Comparison of ENCODE assay signal across 7 mouse cellular contexts in the genomic region with DNA sequence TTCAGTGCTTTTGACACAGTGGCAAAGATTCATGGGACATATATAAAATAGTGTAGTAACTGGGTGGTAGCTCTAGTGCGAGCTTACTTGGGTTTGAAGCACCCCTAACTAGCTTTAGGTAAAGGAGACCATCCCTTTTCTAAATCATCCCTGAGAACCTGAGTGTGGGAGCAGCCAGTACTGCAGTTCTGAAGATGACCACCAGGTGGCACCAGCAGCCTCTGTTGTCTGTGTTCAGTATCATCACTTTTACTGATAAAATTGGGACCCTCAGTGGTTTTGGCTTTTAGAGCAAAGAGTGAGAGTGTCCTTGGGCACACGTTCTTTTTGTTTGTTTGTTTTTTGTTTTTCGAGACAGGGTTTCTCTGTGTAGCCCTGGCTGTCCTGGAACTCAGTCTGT. TPM values are rescaled to one million over a fixed set of nuclear protein-coding genes. Genes with fewer than 3 reads are reported as not detected.
A peak's percentile ranks its signal among the peaks of the same experiment; 100 is the strongest.
DNase-seq lines count a peak whose midpoint lies in the region; ATAC-seq and TF ChIP-seq lines count a peak whose summit lies in the region.

No protein-coding gene starts in this region.

- peak; percentile 86 for DNase-seq in adrenal gland, postnatal 14 days
- DNase-seq in embryonic facial prominence, embryonic 14.5 days (ENCODE audit: low spot score): peak; percentile 68
- peak; percentile 65 for DNase-seq in left cerebral cortex, adult 11 months (ENCODE audit: low spot score)
- DNase-seq in right cerebral cortex, postnatal 4 days: peak; percentile 97

- H3K4me1 ChIP-seq in ES-Bruce4 (ENCODE audit: control insufficient read depth, insufficient read depth, low read length): no peaks in the 10 kb centered on the region
- peaks cover 6% of the 10 kb centered on the region for H3K4me1 ChIP-seq in embryonic facial prominence, embryonic 14.5 days (ENCODE audit: control insufficient read depth, insufficient read depth, low read length)

- H3K36me3 ChIP-seq in ES-Bruce4 (ENCODE audit: control insufficient read depth, insufficient read depth, low read length, poor library complexity, severe bottlenecking): peaks cover 8% of the 10 kb centered on the region
- H3K36me3 ChIP-seq in embryonic facial prominence, embryonic 14.5 days (ENCODE audit: control insufficient read depth, insufficient read depth, low read length): peaks cover 36% of the 10 kb centered on the region

- no peak for TF ChIP-seq EP300 in ES-Bruce4 (IDR thresholded peaks at IDR 0.05; ENCODE audit: insufficient read depth, low read depth, low read length)

- H3K27ac ChIP-seq in ES-Bruce4 (ENCODE audit: insufficient read depth, low read length): no peak overlapping the region
- no peak overlapping the region for H3K27ac ChIP-seq in embryonic facial prominence, embryonic 14.5 days (replicated peaks; ENCODE audit: low read depth, low read length)

- WGBS in embryonic facial prominence, embryonic 14.5 days: 9% methylated on average over 3 of the region's 3 CpGs

- no peak overlapping the region for H3K9ac ChIP-seq in ES-Bruce4 (ENCODE audit: low read depth, poor library complexity, severe bottlenecking)
- no peak overlapping the region for H3K9ac ChIP-seq in embryonic facial prominence, embryonic 14.5 days (ENCODE audit: low read depth, low read length)

- no peak for TF ChIP-seq POLR2A in ES-Bruce4 (IDR thresholded peaks at IDR 0.05; ENCODE audit: insufficient read depth, low read length)

- H3K4me2 ChIP-seq in embryonic facial prominence, embryonic 14.5 days (ENCODE audit: low read depth, low read length): no peak overlapping the region

- no peak overlapping the region for H3K4me3 ChIP-seq in ES-Bruce4 (ENCODE audit: low read depth, low read length)
- no peak overlapping the region for H3K4me3 ChIP-seq in embryonic facial prominence, embryonic 14.5 days (ENCODE audit: low read depth, low read length)

- ATAC-seq in embryonic facial prominence, embryonic 14.5 days (ENCODE audit: low read depth): no peak; the same call in 1 of the 2 replicates
- ATAC-seq in hematopoietic stem cell, adult 5-6 weeks (replicated peaks in 1 of 2; ENCODE audit: insufficient read depth in 1 of 2, low FRiP score in 2 of 2, low TSS enrichment in 1 of 2, low read depth in 1 of 2, poor library complexity in 2 of 2, severe bottlenecking in 2 of 2): peak; percentile 55 to 61; a peak in 2 of 4 replicates
- ATAC-seq in megakaryocyte-erythroid progenitor cell, adult 5-6 weeks (replicated peaks; ENCODE audit: low FRiP score, low TSS enrichment, poor library complexity, severe bottlenecking): peak; percentile 40

- TF ChIP-seq CTCF in ES-Bruce4 (IDR thresholded peaks at IDR 0.05; ENCODE audit: low read depth, low read length): peak; percentile 83

- no peaks in the 10 kb centered on the region for H3K9me3 ChIP-seq in ES-Bruce4 (replicated peaks; ENCODE audit: control insufficient read depth, insufficient read depth, low read length, poor library complexity, severe bottlenecking)
- no peaks in the 10 kb centered on the region for H3K9me3 ChIP-seq in embryonic facial prominence, embryonic 14.5 days (ENCODE audit: control insufficient read depth, low read length)

- H3K27me3 ChIP-seq in ES-Bruce4 (ENCODE audit: control insufficient read depth, insufficient read depth, low read length, poor library complexity, severe bottlenecking): no peaks in the 10 kb centered on the region
- no peaks in the 10 kb centered on the region for H3K27me3 ChIP-seq in embryonic facial prominence, embryonic 14.5 days (replicated peaks; ENCODE audit: control insufficient read depth, insufficient read depth, low read length)

RNA-seq across cellular contexts. Expression of a gene that starts 1.9 kb away (rescaled TPM):
- polyA plus RNA-seq in ES-Bruce4 (2011; ENCODE audit: insufficient read depth, insufficient read length, low read depth, missing spikeins): 10.3 and 10.5 TPM in 2 replicates
- total RNA-seq in adrenal gland, postnatal 14 days (2021): 11.6 and 15.4 TPM in 2 replicates
- polyA plus RNA-seq in embryonic facial prominence, embryonic 14.5 days (2014; fragmentation: Nextera tagmentation; extraction: Ambion mirVana): 9.3 and 10.3 TPM in 2 replicates
- 7.6 and 8.3 TPM in 2 replicates for total RNA-seq in hematopoietic stem cell, adult 5-6 weeks (2017)
- 8.2 and 9.4 TPM in 2 replicates for total RNA-seq in megakaryocyte-erythroid progenitor cell, adult 5-6 weeks (2014; fragmentation: Nextera tagmentation)
- 9.8 and 16.3 TPM in 2 replicates for total RNA-seq in megakaryocyte-erythroid progenitor cell, adult 5-6 weeks (2017)

RNA-seq across cellular contexts. Expression of a gene that starts 21.2 kb away (rescaled TPM):
- 22.6 and 26.3 TPM in 2 replicates for polyA plus RNA-seq in ES-Bruce4 (2011; ENCODE audit: insufficient read depth, insufficient read length, low read depth, missing spikeins)
- total RNA-seq in adrenal gland, postnatal 14 days (2021): 25.4 and 27.9 TPM in 2 replicates
- 57.7 and 59.8 TPM in 2 replicates for polyA plus RNA-seq in embryonic facial prominence, embryonic 14.5 days (2014; fragmentation: Nextera tagmentation; extraction: Ambion mirVana)
- total RNA-seq in hematopoietic stem cell, adult 5-6 weeks (2017): 56.5 and 58.0 TPM in 2 replicates
- 60.6 and 73.2 TPM in 2 replicates for total RNA-seq in megakaryocyte-erythroid progenitor cell, adult 5-6 weeks (2014; fragmentation: Nextera tagmentation)
- total RNA-seq in megakaryocyte-erythroid progenitor cell, adult 5-6 weeks (2017): 57.7 and 60.8 TPM in 2 replicates

RNA-seq across cellular contexts. Expression of a gene that starts 28.1 kb away (rescaled TPM):
- polyA plus RNA-seq in ES-Bruce4 (2011; ENCODE audit: insufficient read depth, insufficient read length, low read depth, missing spikeins): 94.2 and 95.2 TPM in 2 replicates
- total RNA-seq in adrenal gland, postnatal 14 days (2021): 145 and 156 TPM in 2 replicates
- 66.2 and 85.4 TPM in 2 replicates for polyA plus RNA-seq in embryonic facial prominence, embryonic 14.5 days (2014; fragmentation: Nextera tagmentation; extraction: Ambion mirVana)
- total RNA-seq in hematopoietic stem cell, adult 5-6 weeks (2017): 100 and 114 TPM in 2 replicates
- total RNA-seq in megakaryocyte-erythroid progenitor cell, adult 5-6 weeks (2014; fragmentation: Nextera tagmentation): 65.7 and 68.8 TPM in 2 replicates
- total RNA-seq in megakaryocyte-erythroid progenitor cell, adult 5-6 weeks (2017): 145 and 158 TPM in 2 replicates

RNA-seq across cellular contexts. Expression of a gene that starts 30.7 kb away (rescaled TPM):
- 41.8 and 47.7 TPM in 2 replicates for polyA plus RNA-seq in ES-Bruce4 (2011; ENCODE audit: insufficient read depth, insufficient read length, low read depth, missing spikeins)
- 42.5 and 50.2 TPM in 2 replicates for total RNA-seq in adrenal gland, postnatal 14 days (2021)
- polyA plus RNA-seq in embryonic facial prominence, embryonic 14.5 days (2014; fragmentation: Nextera tagmentation; extraction: Ambion mirVana): 30.5 and 32.1 TPM in 2 replicates
- total RNA-seq in hematopoietic stem cell, adult 5-6 weeks (2017): 25.6 and 35.0 TPM in 2 replicates
- total RNA-seq in megakaryocyte-erythroid progenitor cell, adult 5-6 weeks (2014; fragmentation: Nextera tagmentation): 49.7 and 72.9 TPM in 2 replicates
- 17.9 and 22.9 TPM in 2 replicates for total RNA-seq in megakaryocyte-erythroid progenitor cell, adult 5-6 weeks (2017)

RNA-seq across cellular contexts. Expression of a gene that starts 33.2 kb away (rescaled TPM):
- polyA plus RNA-seq in ES-Bruce4 (2011; ENCODE audit: insufficient read depth, insufficient read length, low read depth, missing spikeins): 103 and 113 TPM in 2 replicates
- total RNA-seq in adrenal gland, postnatal 14 days (2021): 35.1 and 41.8 TPM in 2 replicates
- 32.0 and 38.7 TPM in 2 replicates for polyA plus RNA-seq in embryonic facial prominence, embryonic 14.5 days (2014; fragmentation: Nextera tagmentation; extraction: Ambion mirVana)
- 109 and 122 TPM in 2 replicates for total RNA-seq in hematopoietic stem cell, adult 5-6 weeks (2017)
- total RNA-seq in megakaryocyte-erythroid progenitor cell, adult 5-6 weeks (2014; fragmentation: Nextera tagmentation): 87.1 and 100 TPM in 2 replicates
- total RNA-seq in megakaryocyte-erythroid progenitor cell, adult 5-6 weeks (2017): 131 and 141 TPM in 2 replicates
